Mouse (Mus musculus) 3T3-L1 (cell line): ENCODE measurements at regions not wholly inside any gene's neighbourhood (a gene's known extent, or its start where the extent isn't known, plus 50 kb on each side); places are given as distances from the start of the nearest gene placed in this dataset.

Experiments used
- DNase-seq: peaks from one replicate; pipeline ENCODE4 v3.0.0-alpha.2; 2015; ENCODE audit warnings: low read depth, low spot score

DNA sequence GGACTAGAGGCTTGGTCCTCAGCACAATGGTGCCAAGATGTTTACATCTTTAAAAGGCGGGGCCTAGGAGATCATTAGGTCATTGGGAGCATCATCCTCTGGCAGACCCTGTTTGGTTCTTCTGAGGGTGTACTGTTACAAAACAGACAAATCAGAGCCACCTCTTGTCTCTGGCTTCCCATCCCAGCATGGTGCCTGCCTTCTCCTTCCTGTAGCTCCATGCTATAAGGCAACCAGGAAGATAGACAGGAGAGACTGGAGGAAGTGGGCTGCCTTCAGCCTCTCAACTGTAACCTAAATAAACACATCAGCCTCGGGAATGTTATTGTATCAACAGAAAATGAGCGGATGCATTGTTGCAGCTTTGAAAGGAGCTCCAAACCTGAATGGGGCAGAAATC lies 529.8 kb upstream of the Gm765 start:
- DNase-seq = peak; percentile 15

DNA sequence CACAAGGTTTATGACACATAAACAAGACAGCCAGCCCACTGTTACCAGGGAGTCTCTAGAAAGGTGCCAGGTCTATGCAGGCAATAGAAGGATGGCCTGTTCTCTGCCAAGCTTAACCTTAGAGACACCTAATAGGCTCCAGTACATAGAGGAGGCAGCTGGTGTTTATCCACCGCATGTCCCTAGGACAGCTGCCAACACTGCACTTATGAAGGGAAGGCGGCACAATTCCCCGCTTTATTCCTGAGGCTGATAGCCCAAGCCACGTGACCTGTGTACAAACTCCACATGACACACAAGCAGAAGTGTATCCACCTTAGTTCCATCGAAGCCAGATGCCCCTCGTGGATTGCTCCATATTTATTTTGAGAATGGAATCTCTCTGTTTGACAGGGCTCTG lies 527.2 kb upstream of the Gm765 start:
- no peak for DNase-seq

DNA sequence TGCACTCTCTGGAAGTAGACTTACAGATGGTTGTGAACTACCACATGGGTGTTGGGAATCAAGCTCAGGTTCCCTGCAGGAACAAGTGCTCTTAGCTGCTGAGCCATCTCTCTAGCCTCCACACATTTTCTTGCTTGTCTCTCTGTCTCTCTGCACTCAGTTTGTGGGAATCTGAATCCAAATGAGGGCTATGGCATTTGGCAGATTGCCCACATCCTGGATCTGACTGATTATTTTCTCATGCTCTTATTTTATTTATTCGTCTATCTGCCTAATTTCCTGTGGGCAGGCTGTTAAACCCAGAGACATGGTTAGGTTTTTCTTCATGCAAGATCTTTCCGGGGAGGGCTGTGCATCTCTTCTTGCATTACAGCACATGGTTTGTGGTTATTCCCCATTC lies 521.8 kb upstream of the Gm765 start:
- no peak for DNase-seq

DNA sequence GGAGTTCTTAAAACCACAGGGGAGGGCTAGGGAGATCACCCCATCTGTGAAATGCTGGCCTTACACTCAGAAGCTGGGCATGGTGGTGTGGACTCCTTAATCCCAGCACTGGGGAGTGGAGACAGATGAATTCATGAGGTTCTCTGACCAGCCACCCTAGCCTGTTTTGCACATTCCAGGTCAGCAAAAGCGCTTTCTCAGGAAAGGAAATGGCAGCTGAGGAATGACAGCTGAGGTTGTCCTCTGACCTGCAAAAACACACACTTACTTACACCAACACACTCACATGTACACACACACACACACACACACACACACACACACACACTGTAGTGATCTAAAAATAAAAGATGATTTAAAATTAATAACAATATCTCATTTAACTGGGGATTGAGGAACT lies 513.4 kb upstream of the Gm765 start:
- no peak for DNase-seq

DNA sequence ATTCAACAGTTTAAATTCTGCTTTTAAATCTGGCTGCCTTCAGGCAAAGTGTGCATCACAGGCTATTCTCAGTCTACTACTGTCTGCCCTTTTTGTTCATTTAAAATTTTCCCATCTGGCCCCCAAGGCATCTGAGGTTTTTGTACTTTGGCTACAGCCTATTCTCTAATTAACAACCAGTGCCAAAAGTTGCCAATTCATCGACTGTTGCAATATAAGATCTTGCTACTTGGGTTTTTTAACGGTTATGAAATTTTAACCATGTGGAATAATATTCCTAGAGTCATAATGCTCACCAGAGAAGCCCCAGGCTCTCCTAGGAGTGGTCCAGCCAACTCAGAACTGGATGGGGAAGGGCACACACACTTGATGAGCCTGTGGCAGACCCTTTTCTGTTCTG lies 508.4 kb upstream of the Gm765 start:
- no peak for DNase-seq

DNA sequence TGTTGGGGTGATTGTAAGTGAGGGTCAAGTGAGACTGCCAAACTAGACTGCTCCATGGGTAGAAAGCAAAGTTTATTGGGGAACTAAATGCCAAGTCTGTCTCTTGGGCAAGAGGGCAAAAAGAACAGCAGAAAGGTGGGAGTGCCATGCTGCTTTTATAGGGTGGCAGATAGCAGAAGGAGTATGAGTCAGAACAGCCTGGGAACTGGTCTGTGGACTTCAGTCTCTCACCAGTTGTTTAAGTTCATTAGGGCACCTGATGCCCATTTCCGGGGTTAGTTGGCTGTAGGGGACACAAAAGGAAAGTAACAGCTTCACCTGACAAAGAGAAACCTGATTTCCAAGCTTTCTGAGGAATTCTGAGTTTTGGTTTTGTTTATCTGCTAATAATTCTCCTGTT lies 506.3 kb upstream of the Gm765 start:
- DNase-seq = no peak

DNA sequence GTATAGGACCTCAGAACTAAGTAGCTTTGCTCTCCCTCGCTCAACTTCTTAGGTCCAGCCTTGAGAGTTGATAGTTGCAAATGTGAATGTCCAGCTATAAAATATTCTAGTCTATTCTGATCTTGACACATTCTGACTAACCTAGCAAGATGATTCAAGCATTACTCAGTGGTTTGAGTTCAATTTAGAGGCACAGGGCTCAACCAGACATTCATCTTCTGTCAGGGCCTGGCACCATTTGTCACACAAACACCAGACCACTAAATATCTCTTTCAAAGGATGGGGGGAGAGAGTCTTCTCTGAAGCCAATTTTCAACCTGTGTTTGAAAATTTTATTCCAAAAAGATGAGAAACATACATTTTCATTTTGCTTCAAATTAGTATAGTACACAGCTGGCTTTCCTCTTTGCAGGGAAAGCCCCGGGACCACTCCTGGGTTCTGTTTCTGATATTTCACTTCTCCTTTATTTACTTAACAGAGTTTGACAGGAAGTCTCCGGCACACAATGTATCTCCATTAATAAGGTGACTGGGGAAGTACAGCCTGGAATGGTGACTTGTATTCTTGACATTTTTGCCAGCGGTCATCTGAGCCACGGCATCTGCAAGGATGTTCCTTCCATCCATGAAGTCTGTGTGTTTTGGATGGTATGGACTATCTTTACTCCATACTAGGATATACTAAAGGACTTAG lies 503.6 kb upstream of the Gm765 start:
- peak; percentile 92 for DNase-seq

DNA sequence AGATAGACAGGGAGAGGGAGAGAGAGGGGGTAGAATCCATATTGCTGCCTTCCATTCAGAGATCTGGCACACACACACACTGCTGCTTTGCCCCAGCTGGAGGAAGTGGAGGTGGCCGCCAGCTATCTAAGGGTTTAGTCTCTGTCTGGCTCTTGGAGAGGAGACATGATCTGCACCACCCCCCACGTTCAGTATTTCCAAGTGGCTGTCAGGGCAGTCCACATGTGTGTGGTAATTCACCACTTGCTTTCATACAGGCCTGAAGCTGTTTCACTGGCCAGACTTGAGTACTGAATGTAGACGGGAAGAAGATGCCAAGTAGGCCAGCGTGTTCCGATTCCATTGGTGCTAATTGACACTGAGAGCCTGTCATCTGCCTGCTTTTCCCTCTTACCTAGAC lies 501.0 kb upstream of the Gm765 start:
- DNase-seq = peak; percentile 42

DNA sequence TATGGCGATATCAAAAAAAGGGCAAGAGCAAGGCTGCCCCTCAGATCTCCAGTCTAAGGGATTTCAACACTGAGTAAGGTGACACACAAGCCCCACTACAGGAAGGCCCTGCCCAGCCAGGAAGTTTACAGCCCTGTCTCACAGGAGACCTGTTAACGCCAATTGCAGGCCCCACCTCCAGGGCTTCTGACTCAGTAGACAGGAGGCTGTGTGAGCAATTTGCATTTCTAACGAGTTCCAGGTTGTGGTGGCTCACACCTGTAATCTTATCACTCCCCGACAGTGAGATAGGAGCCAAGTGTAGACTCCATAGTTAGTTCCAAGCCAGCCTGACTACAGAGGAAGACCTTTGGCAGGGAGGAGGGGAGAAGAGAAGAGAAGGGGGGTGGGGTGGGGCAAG lies 500.4 kb upstream of the Gm765 start:
- peak; percentile 17 for DNase-seq

DNA sequence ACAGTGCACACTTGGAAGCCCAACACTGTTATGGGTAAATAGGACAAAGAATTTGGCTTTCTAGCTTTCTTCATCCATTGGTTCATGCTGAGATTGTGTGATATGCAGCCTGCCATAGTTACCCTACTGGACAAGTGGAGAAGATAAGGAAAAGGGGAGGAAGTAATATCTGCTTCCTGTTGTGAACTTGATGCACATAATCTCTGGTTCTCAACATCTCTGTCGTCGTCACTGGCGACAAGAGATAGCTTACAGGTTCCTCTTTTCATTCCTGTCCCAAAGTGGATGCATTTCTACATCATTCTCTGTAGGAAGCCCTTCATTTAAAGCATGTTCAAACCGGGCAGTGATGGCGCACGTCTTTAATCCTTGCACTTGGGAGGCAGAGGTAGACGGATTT lies 491.4 kb upstream of the Gm765 start:
- DNase-seq = no peak

DNA sequence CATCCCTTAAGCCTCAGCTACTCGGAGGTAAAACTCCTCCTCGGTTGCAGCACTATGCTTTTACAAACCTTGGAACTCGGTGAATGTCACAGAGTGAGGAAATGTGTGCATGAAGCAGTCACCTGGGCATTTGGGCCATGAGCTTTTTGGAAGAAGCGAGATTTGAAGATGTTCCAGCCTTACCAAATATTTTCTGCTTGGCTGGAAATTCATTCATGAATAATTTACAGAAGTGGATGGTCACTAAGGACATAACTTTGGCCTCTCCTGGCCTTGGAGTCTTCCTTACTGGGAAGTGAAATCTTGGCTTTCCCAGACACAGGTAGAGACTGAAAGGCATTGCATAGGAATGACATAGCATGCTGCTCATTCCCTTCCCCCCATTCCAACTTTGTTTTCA lies 487.6 kb upstream of the Gm765 start:
- no peak for DNase-seq

DNA sequence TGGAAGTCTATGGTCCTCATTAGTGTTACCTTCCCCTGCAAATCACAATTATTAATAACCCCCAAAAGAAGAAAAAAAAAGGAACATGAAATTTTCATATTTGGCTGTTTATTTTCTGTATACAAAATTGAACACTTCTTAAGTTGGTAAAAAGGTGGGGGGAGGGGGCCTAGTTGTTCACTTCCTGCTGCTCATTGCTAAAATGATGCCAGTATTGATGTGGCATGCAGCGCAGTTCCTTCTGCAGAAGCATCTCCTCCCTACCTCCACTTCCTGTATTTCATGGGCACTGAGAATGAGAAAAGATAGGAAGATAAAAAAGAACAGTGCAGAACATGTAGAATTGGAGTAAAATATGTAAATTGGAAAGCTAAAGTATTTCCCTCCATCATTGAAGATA lies 465.5 kb upstream of the Gm765 start:
- DNase-seq = no peak

DNA sequence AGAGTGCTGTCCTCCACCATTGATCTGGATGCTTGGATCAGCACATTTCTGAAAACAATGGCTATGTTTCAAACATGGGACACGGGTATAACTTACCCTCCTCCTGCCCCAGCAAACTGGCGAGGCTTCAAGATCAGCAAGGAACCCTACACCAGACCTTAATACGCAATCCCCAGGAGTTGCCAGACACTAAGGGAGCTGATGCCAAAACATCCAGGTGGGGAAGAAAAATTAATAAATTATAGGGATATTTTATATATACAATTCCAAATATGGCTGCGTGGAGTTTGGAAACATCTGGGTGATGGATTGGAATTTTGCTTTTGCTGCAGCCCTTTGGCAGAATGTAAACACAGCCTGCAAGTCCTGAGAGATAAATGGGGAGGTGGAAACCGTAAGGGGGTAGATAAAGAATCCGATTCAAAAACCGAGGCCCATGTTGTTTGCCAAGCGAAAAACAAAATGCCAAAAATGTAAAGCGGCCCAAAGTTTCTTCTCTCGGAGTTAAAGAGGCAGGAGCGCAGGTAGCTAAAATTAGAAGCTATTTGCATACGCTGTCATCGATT lies 460.9 kb upstream of the Gm765 start:
- DNase-seq = no peak

DNA sequence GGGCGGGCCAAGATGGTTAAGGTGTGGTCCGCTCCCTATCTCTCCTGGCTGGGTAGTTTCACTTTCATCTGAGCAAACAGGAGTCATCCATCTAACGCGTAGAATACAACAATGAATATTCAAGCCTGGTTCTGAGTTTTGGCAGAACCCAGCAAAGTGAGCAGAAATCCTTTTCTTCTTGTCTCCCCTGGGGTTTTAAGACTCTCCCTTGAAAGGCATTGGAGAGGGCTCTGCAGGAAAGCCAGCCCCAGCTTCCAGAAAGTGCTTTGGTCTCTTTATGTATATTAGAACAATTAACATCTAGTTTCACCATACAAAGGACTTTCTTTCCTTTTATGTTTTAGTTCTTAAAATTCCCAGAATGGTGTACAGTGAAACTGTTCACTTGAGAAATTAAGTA lies 458.5 kb upstream of the Gm765 start:
- DNase-seq = no peak

DNA sequence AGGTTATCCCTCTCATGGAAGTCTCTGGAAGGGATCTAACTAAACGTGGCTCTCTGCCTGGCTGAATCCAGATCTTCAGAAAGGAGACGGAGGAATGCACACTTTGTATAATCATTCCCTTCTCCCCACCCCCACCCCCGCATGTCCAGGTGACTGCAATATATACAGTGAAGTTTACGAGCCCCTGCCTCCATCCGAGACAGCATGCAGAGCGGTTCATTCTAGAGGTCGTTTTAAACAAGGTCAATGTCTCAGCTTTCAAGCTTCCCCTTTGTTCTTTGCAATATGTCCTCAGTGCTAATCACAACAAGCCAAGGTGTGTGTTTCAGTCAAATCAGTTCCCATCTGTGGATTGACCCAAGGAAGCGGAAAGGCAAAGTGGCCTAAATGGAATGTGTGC lies 457.5 kb upstream of the Gm765 start:
- DNase-seq = no peak

DNA sequence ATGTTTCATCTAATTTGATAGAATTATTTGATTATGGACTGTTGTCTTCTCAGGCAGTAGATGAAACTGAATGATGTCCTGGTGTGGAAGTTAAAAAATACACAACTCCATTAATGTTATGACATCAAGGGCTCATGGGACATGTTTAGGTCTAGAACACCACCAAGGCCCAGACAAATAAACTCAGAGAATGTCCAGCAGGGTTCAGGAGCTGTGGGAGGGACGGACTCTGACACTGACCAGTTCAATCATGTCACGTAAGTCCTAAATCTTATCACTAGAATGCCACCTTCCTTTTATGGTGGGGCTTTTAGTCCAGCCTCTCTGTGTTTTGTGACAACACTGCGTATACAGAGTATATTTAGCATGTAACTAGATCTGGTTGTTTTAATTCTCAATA lies 455.2 kb upstream of the Gm765 start:
- DNase-seq = peak; percentile 29

DNA sequence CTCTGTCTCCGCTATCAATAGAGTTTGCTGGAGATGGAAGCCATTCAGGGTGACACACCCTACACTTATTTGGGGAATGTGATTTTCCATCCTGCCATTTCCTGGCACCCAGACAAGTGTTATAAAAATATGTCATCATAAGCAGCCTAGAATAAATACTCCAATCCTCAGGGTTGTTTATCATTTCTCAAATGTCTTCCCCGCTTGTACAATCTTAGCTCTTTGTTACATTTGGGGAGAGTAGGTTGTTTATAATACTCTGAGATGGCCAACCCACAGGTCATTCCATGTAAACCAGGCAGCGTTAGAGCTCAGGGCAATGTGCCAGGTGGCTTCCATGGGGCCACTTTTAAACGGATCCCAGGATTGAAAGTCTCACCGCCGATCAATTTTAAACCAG lies 454.8 kb upstream of the Gm765 start:
- DNase-seq = peak; percentile 92

DNA sequence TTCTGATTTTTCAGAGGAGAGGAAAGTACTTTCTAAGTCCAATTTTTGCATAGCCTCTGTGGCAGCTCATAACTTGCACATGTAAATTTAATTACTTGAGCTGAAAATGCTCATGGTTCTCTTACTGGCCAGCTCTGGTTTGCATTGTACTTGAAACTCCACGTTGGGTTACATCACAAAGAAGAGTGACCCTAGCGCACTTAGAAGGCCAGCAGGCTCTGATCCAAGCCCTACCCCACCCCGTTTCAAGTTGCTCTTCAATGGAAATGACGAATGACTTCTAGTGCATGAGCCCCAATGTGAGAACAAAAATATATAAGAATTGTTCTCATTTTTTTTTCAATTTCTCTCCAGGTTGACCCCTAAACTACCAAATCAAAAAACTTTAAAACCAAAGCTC lies 454.1 kb upstream of the Gm765 start:
- peak; percentile 16 for DNase-seq

DNA sequence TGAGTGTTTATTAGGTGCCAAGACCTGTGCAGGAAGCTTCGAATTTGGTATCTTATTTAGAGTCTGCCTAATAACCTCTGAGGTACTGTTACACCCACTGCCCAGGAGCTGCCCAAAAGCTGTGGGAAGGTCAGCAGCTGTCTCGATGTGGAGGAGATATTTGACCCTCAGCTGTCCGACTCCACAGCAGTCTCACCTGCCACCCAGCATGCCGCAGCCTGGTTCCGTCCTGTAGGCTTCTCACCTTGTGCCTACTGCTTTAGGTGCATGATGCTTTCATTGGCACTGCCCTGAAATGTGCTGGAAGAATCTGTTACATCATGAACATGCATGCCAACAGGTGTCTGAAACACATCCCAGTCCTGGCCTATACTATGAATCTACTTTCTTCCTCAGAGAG lies 444.9 kb upstream of the Gm765 start:
- DNase-seq = no peak

DNA sequence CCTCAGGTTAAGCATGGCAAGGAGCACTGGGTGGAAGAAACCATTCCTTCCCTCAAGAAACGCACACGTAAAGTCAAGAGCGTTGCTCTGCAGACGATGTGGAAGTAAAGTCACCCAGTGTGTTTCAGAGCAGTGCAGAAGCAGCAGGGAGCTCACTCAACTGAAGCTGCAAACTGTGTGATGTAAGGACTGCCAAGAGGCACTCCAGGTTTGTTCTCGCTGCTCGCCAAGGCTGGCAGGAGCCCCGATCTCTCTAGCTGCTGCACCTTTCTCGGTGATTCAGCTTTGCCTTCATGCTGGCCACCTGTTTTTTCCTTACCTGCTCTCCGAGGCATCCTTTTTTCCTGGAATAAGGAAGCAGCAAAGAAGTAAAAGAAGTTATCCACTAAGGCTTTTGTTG lies 439.5 kb upstream of the Gm765 start:
- DNase-seq = no peak

DNA sequence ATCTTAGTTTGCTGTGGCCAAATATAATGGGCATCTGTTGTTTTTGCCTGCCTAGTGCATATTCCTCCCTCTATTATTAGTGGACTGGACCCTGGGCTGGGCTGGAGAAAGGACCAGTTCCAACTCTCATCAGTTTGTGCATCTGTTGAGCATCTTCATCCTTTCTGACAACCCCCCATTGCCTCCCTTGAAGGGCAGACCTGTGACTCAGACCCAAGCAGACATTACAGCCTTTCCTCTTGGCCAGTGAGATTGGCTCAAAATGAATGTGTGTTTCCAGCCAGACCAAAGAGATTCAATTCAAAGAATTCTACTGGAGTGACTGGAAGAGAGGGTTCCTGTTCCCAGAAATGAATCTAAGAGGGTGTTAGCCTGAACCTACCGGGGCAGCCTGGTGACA lies 433.2 kb upstream of the Gm765 start:
- peak; percentile 72 for DNase-seq

DNA sequence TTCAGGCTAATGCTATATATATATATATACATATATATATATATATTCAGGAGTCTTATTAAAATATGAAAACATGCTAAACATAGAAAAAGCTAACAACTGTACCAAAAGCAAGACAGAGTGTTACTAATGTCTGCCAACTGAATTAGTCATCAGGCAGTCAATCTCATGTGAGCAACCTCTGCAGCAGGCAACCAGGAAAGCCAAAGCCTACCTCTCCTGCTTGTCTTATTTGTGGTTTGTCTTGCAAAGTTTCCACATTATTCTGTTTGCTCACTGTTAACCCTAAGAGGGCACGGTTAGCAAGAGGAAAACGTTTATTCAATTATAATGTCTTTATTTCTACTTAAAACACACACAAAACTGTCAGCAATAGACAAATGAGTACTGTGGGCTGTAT lies 427.4 kb upstream of the Gm765 start:
- peak; percentile 97 for DNase-seq

DNA sequence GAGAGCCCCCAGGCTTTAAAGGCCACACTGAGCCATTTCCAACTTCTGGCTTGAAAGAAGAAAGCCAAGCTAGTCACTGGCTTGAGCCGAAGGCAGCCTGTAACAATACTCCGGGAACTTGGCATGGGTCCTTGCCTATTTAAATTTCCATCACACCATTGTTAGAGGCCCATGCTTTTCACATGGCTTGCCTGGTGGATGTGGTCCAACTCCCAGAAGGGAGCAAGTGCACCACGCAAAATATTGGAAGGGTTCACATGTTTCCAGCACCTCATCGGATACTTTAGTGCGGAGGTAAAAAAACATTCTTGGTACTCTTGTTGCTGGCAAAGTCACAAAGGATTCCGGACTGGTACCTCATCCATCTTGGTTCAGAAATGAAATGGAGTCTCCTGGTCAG lies 426.8 kb upstream of the Gm765 start:
- peak; percentile 68 for DNase-seq

DNA sequence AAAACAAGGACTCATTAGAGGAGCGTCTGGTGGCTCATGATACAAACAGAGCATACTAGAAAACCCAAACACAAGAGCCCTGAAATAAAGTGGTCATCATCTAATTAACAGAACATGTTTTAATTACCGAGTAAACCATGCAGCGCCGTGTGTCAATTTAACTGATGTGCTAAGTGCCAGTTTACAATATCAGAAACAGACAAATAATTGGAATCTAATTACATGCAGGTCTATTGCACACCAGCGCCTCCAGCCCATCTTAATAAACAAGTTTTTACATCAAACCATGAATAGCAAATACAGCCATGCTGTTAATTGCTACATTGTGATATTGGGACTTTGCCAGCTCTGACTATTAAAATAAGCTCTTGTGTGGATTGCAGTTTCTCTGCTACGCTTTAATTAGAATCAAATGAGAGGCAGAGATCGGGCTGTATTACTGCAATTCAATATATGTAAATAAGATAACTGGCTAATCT lies 425.3 kb upstream of the Gm765 start:
- no peak for DNase-seq
